ENCODE assay signal across 8 mouse cellular contexts in genomic region chr6:89680155-89680554, GRCm38 (mm10). TPM values are rescaled to one million over a fixed set of nuclear protein-coding genes. Genes with fewer than 3 reads are reported as not detected.
DNase-seq lines count a peak whose midpoint lies in the region; ATAC-seq and TF ChIP-seq lines count a peak whose summit lies in the region.

No protein-coding gene starts in this region.

- no peak overlapping the region for H3K4me2 ChIP-seq in embryonic facial prominence, embryonic 11.5 days (ENCODE audit: low read depth, low read length)
- H3K4me2 ChIP-seq in heart, postnatal 0 days (ENCODE audit: low read depth, low read length), result no peak overlapping the region
- H3K4me2 ChIP-seq in liver, embryonic 14.5 days (ENCODE audit: low read depth), result no peak overlapping the region
- H3K4me2 ChIP-seq in neural tube, embryonic 15.5 days, result no peak overlapping the region

- no peak overlapping the region for H3K27ac ChIP-seq in embryonic facial prominence, embryonic 11.5 days (replicated peaks; ENCODE audit: low read depth, low read length)
- no peak overlapping the region for H3K27ac ChIP-seq in heart, postnatal 0 days (ENCODE audit: low read depth)
- no peak overlapping the region for H3K27ac ChIP-seq in liver, embryonic 14.5 days
- peak overlapping the region; percentile 24; the same call in 1 of the 2 replicates for H3K27ac ChIP-seq in neural tube, embryonic 15.5 days (replicated peaks)

- WGBS in embryonic facial prominence, embryonic 11.5 days, result 9% methylated on average over 8 of the region's 8 CpGs
- WGBS in heart, postnatal 0 days, result 7% methylated on average over 8 of the region's 8 CpGs
- WGBS in liver, embryonic 14.5 days (ENCODE audit: insufficient replicate concordance), result 6% methylated on average over 8 of the region's 8 CpGs
- WGBS in neural tube, embryonic 15.5 days, result 9% methylated on average over 8 of the region's 8 CpGs

- H3K9ac ChIP-seq in embryonic facial prominence, embryonic 11.5 days (replicated peaks; ENCODE audit: low read length), result no peak overlapping the region
- no peak overlapping the region for H3K9ac ChIP-seq in heart, postnatal 0 days (replicated peaks; ENCODE audit: low read depth, low read length)
- no peak overlapping the region for H3K9ac ChIP-seq in liver, embryonic 14.5 days (replicated peaks)
- H3K9ac ChIP-seq in neural tube, embryonic 15.5 days (replicated peaks), result no peak overlapping the region

- H3K4me3 ChIP-seq in embryonic facial prominence, embryonic 11.5 days (ENCODE audit: low read depth, low read length), result no peak overlapping the region
- H3K4me3 ChIP-seq in heart, postnatal 0 days (ENCODE audit: low read depth, low read length), result no peak overlapping the region
- no peak overlapping the region for H3K4me3 ChIP-seq in liver, embryonic 14.5 days (ENCODE audit: insufficient read depth in 1 of 2, low read depth in 2 of 2, low read length in 2 of 2)
- no peak overlapping the region for H3K4me3 ChIP-seq in neural tube, embryonic 15.5 days (replicated peaks)

- no peaks in the 10 kb centered on the region for H3K36me3 ChIP-seq in embryonic facial prominence, embryonic 11.5 days (replicated peaks; ENCODE audit: control insufficient read depth, insufficient read depth, low read depth, low read length)
- peaks cover 4% of the 10 kb centered on the region; the same call in 1 of the 2 replicates for H3K36me3 ChIP-seq in heart, postnatal 0 days (replicated peaks; ENCODE audit: control insufficient read depth, insufficient read depth, low read length)
- no peaks in the 10 kb centered on the region for H3K36me3 ChIP-seq in liver, embryonic 14.5 days (replicated peaks; ENCODE audit: control insufficient read depth, insufficient read depth, low read depth)
- H3K36me3 ChIP-seq in neural tube, embryonic 15.5 days, result peaks cover under 1% of the 10 kb centered on the region; the same call in 1 of the 2 replicates

- H3K4me1 ChIP-seq in embryonic facial prominence, embryonic 11.5 days (ENCODE audit: control insufficient read depth, insufficient read depth, low read length), result no peaks in the 10 kb centered on the region
- no peaks in the 10 kb centered on the region for H3K4me1 ChIP-seq in heart, postnatal 0 days (ENCODE audit: control insufficient read depth, insufficient read depth)
- H3K4me1 ChIP-seq in liver, embryonic 14.5 days (replicated peaks; ENCODE audit: control insufficient read depth in 2 of 2, insufficient read depth in 2 of 2, low read length in 1 of 2), result no peaks in the 10 kb centered on the region
- peaks cover 9% of the 10 kb centered on the region for H3K4me1 ChIP-seq in neural tube, embryonic 15.5 days

- no peak for ATAC-seq in embryonic facial prominence, embryonic 11.5 days (replicated peaks; ENCODE audit: insufficient number of reproducible peaks, low FRiP score, low TSS enrichment, low read depth)
- peak; percentile 57; the same call in 1 of the 2 replicates for ATAC-seq in heart, postnatal 0 days (ENCODE audit: insufficient read depth, low read depth)
- no peak for ATAC-seq in liver, embryonic 14.5 days (ENCODE audit: insufficient read depth)
- peak; percentile 42 for ATAC-seq in neural tube, embryonic 15.5 days (ENCODE audit: low FRiP score)

- peak; percentile 89 for TF ChIP-seq CTCF in heart, postnatal 0 days (IDR thresholded peaks at IDR 0.05; ENCODE audit: low read depth)
- peak; percentile 90 for TF ChIP-seq CTCF in liver, embryonic 14.5 days (IDR thresholded peaks at IDR 0.05; ENCODE audit: low read depth)

- no peak for TF ChIP-seq EP300 in heart, postnatal 0 days (IDR thresholded peaks at IDR 0.05; ENCODE audit: low read depth)
- no peak for TF ChIP-seq EP300 in liver, embryonic 14.5 days (IDR thresholded peaks at IDR 0.05; ENCODE audit: low read depth)

- no peaks in the 10 kb centered on the region for H3K27me3 ChIP-seq in embryonic facial prominence, embryonic 11.5 days (ENCODE audit: control insufficient read depth, insufficient read depth, low read length)
- H3K27me3 ChIP-seq in heart, postnatal 0 days (ENCODE audit: control insufficient read depth, insufficient read depth, low read length), result no peaks in the 10 kb centered on the region
- H3K27me3 ChIP-seq in liver, embryonic 14.5 days (ENCODE audit: control insufficient read depth, insufficient read depth, low read length), result no peaks in the 10 kb centered on the region
- H3K27me3 ChIP-seq in neural tube, embryonic 15.5 days (replicated peaks), result no peaks in the 10 kb centered on the region

- DNase-seq in CD4-positive helper T cell, adult 2 months (ENCODE audit: low read depth, low spot score), result peak; percentile 56
- peak; percentile 89 for DNase-seq in adrenal gland, postnatal 14 days
- peak; percentile 81 for DNase-seq in embryonic facial prominence, embryonic 11.5 days (ENCODE audit: low spot score)
- peak; percentile 49 for DNase-seq in heart, postnatal 0 days (ENCODE audit: low spot score)
- DNase-seq in kidney, postnatal 14 days, result peak; percentile 86
- peak in 2 of 3 experiments; percentile 22 to 24 for DNase-seq in liver, embryonic 14.5 days (ENCODE audit: low read depth in 3 of 3, low spot score in 3 of 3)
- peak; percentile 64 for DNase-seq in testis, postnatal 14 days (ENCODE audit: low spot score)

- H3K9me3 ChIP-seq in embryonic facial prominence, embryonic 11.5 days (replicated peaks; ENCODE audit: control insufficient read depth, low read length), result no peaks in the 10 kb centered on the region
- H3K9me3 ChIP-seq in heart, postnatal 0 days (replicated peaks; ENCODE audit: control insufficient read depth, low read length), result no peaks in the 10 kb centered on the region
- H3K9me3 ChIP-seq in liver, embryonic 14.5 days (ENCODE audit: control insufficient read depth, low read length), result no peaks in the 10 kb centered on the region
- H3K9me3 ChIP-seq in neural tube, embryonic 15.5 days (replicated peaks), result no peaks in the 10 kb centered on the region

RNA-seq across cellular contexts. Expression of gene Vmn1r40, which starts 27.2 kb away (rescaled TPM):
- not detected in 2 replicates for total RNA-seq in adrenal gland, postnatal 14 days (2021)
- not detected in 2 replicates for polyA plus RNA-seq in embryonic facial prominence, embryonic 11.5 days (2014; fragmentation: Nextera tagmentation; extraction: Ambion mirVana)
- not detected in 2 replicates for total RNA-seq in heart, postnatal 0 days (2014; rRNA removed; ENCODE audit: low replicate concordance)
- polyA plus RNA-seq in heart, postnatal 0 days (2015; fragmentation: Nextera tagmentation; extraction: Ambion mirVana), result not detected in 2 replicates
- polyA plus RNA-seq in liver, embryonic 14.5 days (2012; rRNA removed), result not detected in 2 replicates
- not detected in 2 replicates for polyA plus RNA-seq in liver, embryonic 14.5 days (2014; fragmentation: Nextera tagmentation; extraction: Ambion mirVana)
- not detected in 2 replicates for polyA plus RNA-seq in neural tube, embryonic 15.5 days (2015; fragmentation: Nextera tagmentation; extraction: Ambion mirVana)

RNA-seq across cellular contexts. Expression of gene Txnrd3, which starts 36.4 kb away (rescaled TPM):
- 11.1 and 12.7 TPM in 2 replicates for total RNA-seq in adrenal gland, postnatal 14 days (2021)
- 10.8 and 11.3 TPM in 2 replicates for polyA plus RNA-seq in embryonic facial prominence, embryonic 11.5 days (2014; fragmentation: Nextera tagmentation; extraction: Ambion mirVana)
- total RNA-seq in heart, postnatal 0 days (2014; rRNA removed; ENCODE audit: low replicate concordance), result 16.8 and 20.1 TPM in 2 replicates
- 23.3 and 28.2 TPM in 2 replicates for polyA plus RNA-seq in heart, postnatal 0 days (2015; fragmentation: Nextera tagmentation; extraction: Ambion mirVana)
- 1.7 TPM in 2 replicates for polyA plus RNA-seq in liver, embryonic 14.5 days (2012; rRNA removed)
- polyA plus RNA-seq in liver, embryonic 14.5 days (2014; fragmentation: Nextera tagmentation; extraction: Ambion mirVana), result 2.6 and 2.9 TPM in 2 replicates
- 11.6 and 12.7 TPM in 2 replicates for polyA plus RNA-seq in neural tube, embryonic 15.5 days (2015; fragmentation: Nextera tagmentation; extraction: Ambion mirVana)

Comparison
In these comparisons a context has a peak if more than half of its experiments do, and no peak if none do; other contexts are left out.
1. DNase-seq: peak in every context shown above with its lines; median percentile 89 in adrenal gland, postnatal 14 days; 86 in kidney, postnatal 14 days; 81 in embryonic facial prominence, embryonic 11.5 days; 64 in testis, postnatal 14 days; 56 in CD4-positive helper T cell, adult 2 months; 49 in heart, postnatal 0 days; 23 in liver, embryonic 14.5 days.
2. ATAC-seq: peak in heart, postnatal 0 days (single experiment) and neural tube, embryonic 15.5 days (single experiment); none in embryonic facial prominence, embryonic 11.5 days (single experiment) and liver, embryonic 14.5 days (single experiment).